Mouse (Mus musculus): ENCODE measurements around the gene Strc. TPM values are rescaled to one million over a fixed set of nuclear protein-coding genes. Genes with fewer than 3 reads are reported as not detected.

Gene Strc
- total RNA-seq, 2 experiments from 2014 or later = 0.42 to 0.92 TPM

DNA sequence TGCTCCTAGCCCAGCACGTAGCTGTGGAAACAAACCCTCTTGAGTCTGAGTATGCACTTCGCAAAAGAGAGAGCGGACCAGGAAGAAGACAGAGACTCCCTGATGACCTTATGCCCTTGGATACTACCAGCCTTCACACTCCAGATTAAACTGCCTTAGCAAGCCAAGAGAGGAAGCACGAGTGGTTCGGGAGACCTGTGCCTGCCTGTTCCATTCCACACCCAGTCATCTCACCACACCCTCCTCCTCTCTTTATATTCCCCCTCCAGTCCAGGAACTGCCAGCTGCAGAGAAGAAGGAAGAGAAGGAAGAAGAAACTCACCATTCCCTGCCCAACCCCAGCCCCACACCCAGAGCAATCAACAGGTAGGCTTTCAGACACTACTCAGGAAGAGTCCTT is 29.5 kb downstream of the Strc start, which contains the start of gene Ckmt1:
TSS of gene Ckmt1 (plus strand) at position 221 of the 400 bp plus-strand sequence.
- DNase-seq (ENCODE audit: extremely low spot score in 1 of 2, low spot score in 1 of 2) = no peak

DNA sequence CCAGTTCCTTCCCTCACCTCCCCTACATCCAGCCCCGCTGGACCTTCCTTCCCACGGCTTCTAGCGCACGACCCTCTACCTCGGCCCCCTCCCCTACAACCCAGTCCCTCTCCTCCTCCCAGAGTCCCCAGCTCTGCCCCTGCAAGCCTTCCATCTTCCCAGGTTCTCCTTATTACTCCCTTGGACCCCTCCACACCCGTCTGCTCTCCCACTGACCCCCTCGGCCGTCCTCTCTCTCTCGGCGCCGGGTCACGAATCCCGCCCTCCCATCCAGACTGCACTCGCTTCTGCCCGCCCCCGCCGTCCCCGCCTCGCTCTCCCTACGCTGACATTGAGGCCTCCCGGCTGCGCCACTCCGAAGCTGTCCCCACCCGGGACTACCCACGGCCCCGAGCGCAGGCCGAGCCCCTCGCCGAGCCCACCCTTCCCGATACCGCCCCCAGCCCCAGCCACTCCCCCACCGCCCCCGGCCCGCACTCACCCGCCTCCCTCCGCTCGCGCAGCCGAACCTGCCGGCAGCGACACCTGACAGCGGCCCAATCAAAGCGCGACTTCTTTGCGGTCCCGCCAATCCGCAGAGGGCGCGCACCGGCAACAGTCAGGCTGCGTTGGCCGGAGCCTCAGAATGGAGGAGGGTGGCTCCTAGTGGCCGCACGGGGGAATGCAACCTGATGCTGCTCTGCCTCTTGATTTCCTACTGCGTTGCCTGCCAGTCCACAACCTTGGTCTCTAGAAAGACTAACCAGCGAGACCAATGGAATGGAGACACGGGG is 32.0 kb downstream of the Strc start, which contains the start of gene Ppip5k1:
TSS of gene Ppip5k1 (minus strand) at position 577 of the 773 bp plus-strand sequence.
- peak; percentile 94 to 97 for DNase-seq (ENCODE audit: extremely low spot score in 1 of 2, low spot score in 1 of 2)

DNA sequence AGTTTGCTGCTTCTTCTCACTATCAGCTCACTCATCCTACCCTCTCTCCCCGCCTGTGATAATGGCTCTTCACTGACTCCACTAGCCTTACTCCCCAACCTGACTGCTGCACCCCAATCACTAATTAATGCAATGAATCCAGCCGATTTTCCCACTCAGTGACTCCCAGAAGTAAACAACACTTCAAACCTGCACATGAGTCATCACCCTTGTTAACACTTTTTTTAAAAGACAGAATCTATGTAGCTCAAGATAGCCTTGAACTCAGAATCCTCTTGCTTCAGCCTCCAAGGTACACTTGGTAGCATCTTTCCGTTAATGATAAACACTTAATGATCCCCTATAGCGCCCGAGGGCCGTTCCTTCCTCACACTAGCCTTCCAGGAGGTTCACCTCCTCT is 32.6 kb downstream of the Strc start:
- peak in 1 of 2 experiments; percentile 13 for DNase-seq (ENCODE audit: extremely low spot score in 1 of 2, low spot score in 1 of 2)

DNA sequence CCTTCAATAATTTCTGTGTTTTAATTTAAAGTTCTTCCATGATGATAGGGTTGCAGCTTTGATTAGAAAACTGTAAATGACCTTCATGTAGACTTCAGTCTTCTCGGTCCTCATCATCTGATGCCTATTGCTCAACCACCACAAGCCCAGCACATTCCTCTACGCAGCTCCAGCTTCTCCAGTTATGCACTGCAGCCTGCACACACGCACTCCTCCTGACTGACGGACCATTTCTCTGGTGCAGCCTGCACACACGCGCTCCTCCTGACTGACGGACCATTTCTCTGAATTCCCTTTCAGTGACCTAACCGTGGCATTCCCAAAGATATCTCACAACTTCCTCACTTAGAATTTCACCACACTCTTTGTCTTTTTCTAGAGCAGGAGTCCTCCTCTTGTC is 33.8 kb downstream of the Strc start:
- no peak for DNase-seq (ENCODE audit: extremely low spot score in 1 of 2, low spot score in 1 of 2)

DNA sequence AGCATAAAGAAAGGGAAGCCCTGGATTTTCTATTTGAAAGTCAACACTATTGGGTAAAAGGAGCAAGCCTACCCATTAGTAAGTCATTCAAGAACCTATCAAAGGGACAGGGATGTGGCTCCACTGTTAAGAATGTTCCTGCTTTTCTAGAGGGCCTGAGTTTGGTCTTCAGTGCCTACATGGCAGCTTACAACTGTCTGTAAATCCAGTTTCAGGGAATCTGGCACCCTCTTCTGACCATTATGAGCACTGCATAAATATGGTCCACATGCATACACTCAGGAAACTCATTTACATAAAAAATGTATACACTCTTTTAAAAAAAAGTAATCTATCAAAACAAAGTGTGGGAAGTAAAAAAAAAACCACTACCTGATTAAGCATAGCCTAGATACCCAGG is 47.9 kb downstream of the Strc start:
- no peak for DNase-seq (ENCODE audit: extremely low spot score in 1 of 2, low spot score in 1 of 2)

DNA sequence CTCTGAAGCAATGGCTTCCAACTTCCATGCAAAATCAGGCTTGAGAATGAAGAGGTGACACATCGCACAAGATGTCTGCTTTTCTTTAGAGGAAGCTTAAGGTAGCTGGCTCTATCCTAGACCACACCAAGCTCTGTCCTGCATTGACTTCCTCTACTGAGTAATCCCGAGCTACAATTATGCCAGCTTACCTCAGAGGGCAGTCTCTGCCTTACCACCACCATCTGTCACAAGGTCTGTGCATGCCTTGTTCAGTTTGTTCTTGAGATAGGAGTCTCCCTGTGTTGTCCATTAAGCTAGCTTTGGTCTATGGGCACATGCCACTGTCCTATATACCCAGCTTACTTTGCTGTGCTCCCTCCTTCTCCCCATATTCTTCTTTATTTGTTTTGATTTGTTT is 57.5 kb downstream of the Strc start:
- no peak for DNase-seq (ENCODE audit: extremely low spot score in 1 of 2, low spot score in 1 of 2)

DNA sequence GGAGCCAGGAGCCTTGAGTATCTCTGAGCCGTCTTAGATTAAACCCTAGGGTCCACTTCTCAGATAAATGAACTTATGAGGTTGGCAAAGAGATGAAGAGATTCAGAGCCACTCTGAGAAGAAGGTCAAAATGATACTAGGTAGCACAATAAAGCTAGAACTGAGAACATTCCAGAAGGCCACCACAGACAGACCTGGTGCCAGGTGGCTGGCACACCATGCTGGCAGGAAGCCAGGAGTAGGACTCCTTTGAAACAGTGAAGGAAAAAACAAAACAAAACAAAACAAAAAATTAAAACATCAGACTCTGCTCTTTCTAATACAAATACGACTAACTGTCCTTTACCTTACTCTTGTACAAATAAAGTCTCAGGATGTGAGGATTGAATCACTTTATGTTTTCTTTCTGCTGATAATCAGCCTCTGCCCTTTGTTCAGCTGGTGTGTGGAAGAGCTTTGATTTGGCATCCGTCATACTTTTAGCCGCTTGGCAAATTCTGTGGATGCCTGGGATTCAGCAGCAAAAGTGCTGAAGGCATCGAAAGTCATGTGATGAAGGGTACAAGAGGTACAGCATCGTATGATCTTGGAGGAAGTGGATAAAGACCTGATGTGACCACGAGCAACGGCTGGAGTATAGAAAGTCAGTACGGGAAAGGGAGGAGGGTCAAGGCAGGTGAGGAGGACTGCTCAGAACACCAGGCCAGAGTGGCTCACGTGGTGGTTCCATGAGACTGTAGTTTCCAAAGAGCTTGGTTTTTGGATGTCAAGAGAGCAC is 63.1 kb downstream of the Strc start:
- DNase-seq (ENCODE audit: extremely low spot score in 1 of 2, low spot score in 1 of 2) = no peak

DNA sequence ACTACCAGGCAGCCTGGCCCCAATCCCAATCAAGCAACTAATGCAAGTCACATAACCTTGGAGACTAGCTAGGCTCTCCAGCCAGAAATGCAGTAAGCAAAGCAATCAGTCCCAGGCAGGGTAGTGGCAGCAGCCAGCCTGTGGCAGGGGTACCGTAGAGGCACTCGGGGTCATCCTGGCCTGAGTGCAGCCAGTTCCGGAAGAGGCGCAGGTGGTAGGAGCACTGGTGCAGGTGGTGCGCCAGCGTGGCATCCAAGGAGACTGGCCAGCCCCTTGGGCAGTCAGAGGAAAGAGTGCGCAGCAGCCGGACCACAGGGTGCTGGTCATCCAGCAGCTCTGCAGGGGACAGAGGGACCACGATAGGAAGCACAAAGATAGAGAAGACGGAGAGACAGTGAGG is 63.9 kb downstream of the Strc start:
- DNase-seq (ENCODE audit: extremely low spot score in 1 of 2, low spot score in 1 of 2) = no peak

DNA sequence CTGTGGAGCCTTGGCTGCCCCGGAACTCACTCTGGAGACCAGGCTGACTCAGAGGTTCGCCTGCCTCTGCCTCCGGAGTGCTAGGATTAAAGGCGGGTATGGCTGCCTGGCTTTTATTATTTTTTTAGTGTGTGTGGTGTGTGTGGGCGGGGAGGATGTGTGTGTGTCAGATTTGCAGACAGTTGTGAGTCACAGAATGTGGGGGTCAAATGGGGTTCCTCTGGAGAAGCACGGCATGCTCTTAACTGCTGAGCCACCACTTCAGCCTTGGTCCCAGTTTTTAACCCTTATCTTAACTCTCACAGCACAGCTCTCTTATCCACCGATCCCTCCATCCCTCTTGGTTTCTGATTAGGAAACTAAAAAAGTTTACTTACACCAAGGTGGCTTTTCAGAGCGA is 70.7 kb downstream of the Strc start:
- no peak for DNase-seq (ENCODE audit: extremely low spot score in 1 of 2, low spot score in 1 of 2)

Other genes starting within 250 kb of the Strc start
- gene Adal, start 246.7 kb downstream of the Strc start, total RNA-seq (2021) = 10 to 100 TPM; 17.9 to 19.6 TPM
- 1 to 10 TPM; 7.7 to 9.2 TPM for gene Lcmt2, start 246.5 kb downstream of the Strc start, total RNA-seq (2021)
- 10 to 100 TPM; 34.8 to 37.8 TPM for gene Tubgcp4, start 216.5 kb downstream of the Strc start, total RNA-seq (2021)
- 1 to 10 TPM; 6.1 to 6.4 TPM for gene Zscan29, start 216.0 kb downstream of the Strc start, total RNA-seq (2021)
- 100 to 1,000 TPM; 130 to 154 TPM for gene Trp53bp1, start 115.8 kb downstream of the Strc start, total RNA-seq (2021)
- 100 to 1,000 TPM; 513 to 580 TPM for gene Map1a, start 97.6 kb downstream of the Strc start, total RNA-seq (2021)
- 100 to 1,000 TPM in 1 of 2 experiments, 10 to 100 TPM in 1; 85.1 to 111 TPM for gene Ppip5k1, start 31.8 kb downstream of the Strc start, total RNA-seq (2021)
- 100 to 1,000 TPM; 369 to 418 TPM for gene Ckmt1, start 29.5 kb downstream of the Strc start, total RNA-seq (2021)
- gene Pdia3, start 26.6 kb upstream of the Strc start, total RNA-seq (2021) = 100 to 1,000 TPM; 182 to 206 TPM
- 1 to 10 TPM; 3.4 to 5.9 TPM for gene Catsper2, start 26.6 kb upstream of the Strc start, total RNA-seq (2021)
- not detected for gene Ell3, start 57.1 kb upstream of the Strc start, total RNA-seq (2021)
- gene Serf2, start 62.0 kb upstream of the Strc start, total RNA-seq (2021) = 100 to 1,000 TPM; 159 to 194 TPM
- gene Hypk, start 66.1 kb upstream of the Strc start, total RNA-seq (2021) = 10 to 100 TPM; 24.0 to 26.6 TPM
- gene Serinc4, start 69.6 kb upstream of the Strc start, total RNA-seq (2021) = under 1 TPM; 0.63 to 0.64 TPM
- 10 to 100 TPM; 40.9 to 43.9 TPM for gene Mfap1b, start 86.9 kb upstream of the Strc start, total RNA-seq (2021)
- 10 to 100 TPM; 31.2 to 34.0 TPM for gene Mfap1a, start 119.5 kb upstream of the Strc start, total RNA-seq (2021)
- gene Wdr76, start 119.6 kb upstream of the Strc start, total RNA-seq (2021) = 1 to 10 TPM; 3.1 to 3.5 TPM

All from layer of hippocampus, postnatal 25 days (tissue).